Mouse (Mus musculus) kidney, adult 18-20 months (tissue): ENCODE data around the gene Gm49321.
A peak's percentile ranks its signal among the peaks of the same experiment; 100 is the strongest.

Experiments used
- DNase-seq: peaks from one replicate; pipeline ENCODE4 v3.0.0; 2021

The Gm49321 gene

GRCm38 (mm10) chr12:73949318-73950058 lies 12.0 kb downstream of the Gm49321 start:
- peak; percentile 70 for DNase-seq

- DNase-seq, result peak; percentile 20
Measured at GRCm38 (mm10) chr12:73952879-73953278, 15.4 kb downstream of the Gm49321 start.

GRCm38 (mm10) chr12:73953420-73954186 lies 16.1 kb downstream of the Gm49321 start:
- DNase-seq, result no peak

- DNase-seq, result peak; percentile 6
Measured at GRCm38 (mm10) chr12:73954785-73955184, 17.3 kb downstream of the Gm49321 start.

- no peak for DNase-seq
Measured at GRCm38 (mm10) chr12:73957676-73958075, 20.2 kb downstream of the Gm49321 start.

- no peak for DNase-seq
Measured at GRCm38 (mm10) chr12:73958830-73959229, 21.4 kb downstream of the Gm49321 start.

- DNase-seq, result peak; percentile 98
Measured at GRCm38 (mm10) chr12:73964291-73965281, 27.1 kb downstream of the Gm49321 start, which contains the start of gene Snapc1. Gene Snapc1 (plus strand): TSS chr12:73964481.

- DNase-seq, result no peak
Measured at GRCm38 (mm10) chr12:73969142-73969541, 31.7 kb downstream of the Gm49321 start.

- no peak for DNase-seq
Measured at GRCm38 (mm10) chr12:73974584-73974983, 37.1 kb downstream of the Gm49321 start.

- peak; percentile 68 for DNase-seq
Measured at GRCm38 (mm10) chr12:73978144-73978543, 40.7 kb downstream of the Gm49321 start.

- DNase-seq, result no peak
Measured at GRCm38 (mm10) chr12:73979667-73980066, 42.2 kb downstream of the Gm49321 start.

- peak; percentile 74 for DNase-seq
Measured at GRCm38 (mm10) chr12:73982533-73982932, 45.1 kb downstream of the Gm49321 start.

- DNase-seq, result peak; percentile 33
Measured at GRCm38 (mm10) chr12:73986299-73986698, 48.8 kb downstream of the Gm49321 start.

GRCm38 (mm10) chr12:73988393-73989008 lies 51.0 kb downstream of the Gm49321 start:
- DNase-seq, result no peak

- peak; percentile 67 for DNase-seq
Measured at GRCm38 (mm10) chr12:73989594-73989993, 52.1 kb downstream of the Gm49321 start.

- no peak for DNase-seq
Measured at GRCm38 (mm10) chr12:73996906-73997296, 59.4 kb downstream of the Gm49321 start.

GRCm38 (mm10) chr12:73997297-73998127 lies 60.1 kb downstream of the Gm49321 start, which contains the start of gene Syt16:
Gene Syt16 (plus strand): TSS chr12:73997661.
- DNase-seq, result no peak

GRCm38 (mm10) chr12:73998128-73998456 lies 60.6 kb downstream of the Gm49321 start:
- DNase-seq, result no peak

GRCm38 (mm10) chr12:74002449-74002848 lies 65.0 kb downstream of the Gm49321 start:
- DNase-seq, result no peak

GRCm38 (mm10) chr12:74009448-74009911 lies 72.0 kb downstream of the Gm49321 start:
- peak; percentile 31 for DNase-seq

GRCm38 (mm10) chr12:74013739-74014138 lies 76.3 kb downstream of the Gm49321 start:
- DNase-seq, result peak; percentile 86
